Mouse (Mus musculus) stomach, postnatal 0 days (tissue): ENCODE data around the gene Srgn.

ENCODE experiments used
- CTCF ChIP-seq: IDR thresholded peaks from 2 replicates; pipeline ENCODE4 v1.5.1; 2016; ENCODE audit warnings: antibody characterized with exemption, low read depth, mild to moderate bottlenecking, moderate library complexity
- EP300 ChIP-seq: optimal IDR thresholded peaks from 2 replicates; pipeline ENCODE3; 2016; ENCODE audit warnings: antibody characterized with exemption

DNA sequence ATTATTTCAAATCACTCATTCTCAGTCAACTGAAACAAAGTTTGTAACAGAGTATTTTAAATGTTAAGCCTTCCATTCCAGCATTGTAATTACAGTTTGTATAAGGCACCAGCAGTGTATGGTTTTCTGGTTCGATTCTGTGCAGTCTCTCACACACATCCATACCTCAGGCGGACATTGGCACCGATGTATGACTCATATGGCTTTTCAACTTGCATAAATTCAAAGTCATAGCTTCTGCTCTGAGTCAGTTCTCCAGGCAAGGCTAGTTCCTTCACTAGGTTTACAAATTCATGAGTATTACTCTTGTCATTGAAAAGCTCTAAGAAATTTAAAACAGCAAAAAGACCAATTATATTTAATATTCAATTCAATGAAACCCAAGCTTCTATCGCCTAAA lies 57.5 kb downstream of the Srgn start:
- TF ChIP-seq CTCF (no peak), EP300 (no peak)
